Mouse (Mus musculus) lung, postnatal 0 days (tissue): ENCODE measurements around the gene Lamc3. TPM values are rescaled to one million over a fixed set of nuclear protein-coding genes. Genes with fewer than 3 reads are reported as not detected.
"Not testable (repeated sequence)": the region's sequence is repeated elsewhere in the genome, so short reads cannot be mapped to it uniquely, and the experiment has no call there.

ENCODE experiments used
- ATAC-seq: fragments of 200-750 bp; cut with Nextera tagmentation; 2 replicates; pipeline ENCODE4 v1.8.0; 2017; ENCODE audit warnings: moderate library complexity
- DNase-seq: peaks from one replicate; pipeline ENCODE4 v3.0.0-alpha.2; 2016; ENCODE audit warnings: low spot score
- H3K27ac ChIP-seq: fragments of 300-500 bp; sonication (generic); 2 replicates; pipeline ENCODE4 v1.5.1; 2014; ENCODE audit warnings: antibody characterized with exemption, mild to moderate bottlenecking, low read length, mixed read lengths
- H3K27me3 ChIP-seq: fragments of 300-500 bp; sonication (generic); replicated peaks from 2 replicates; pipeline ENCODE4 v1.6.1; 2014; ENCODE audit warnings: low read length, mixed read lengths; ENCODE audit not compliant: insufficient read depth
- H3K36me3 ChIP-seq: fragments of 300-500 bp; sonication (generic); 2 replicates; pipeline ENCODE4 v1.6.1; 2014; ENCODE audit warnings: low read length, mixed read lengths; ENCODE audit not compliant: insufficient read depth
- H3K4me1 ChIP-seq: fragments of 300-500 bp; sonication (generic); 2 replicates; pipeline ENCODE4 v1.6.1; 2014; ENCODE audit warnings: antibody characterized with exemption, low read depth, low read length, mixed read lengths; ENCODE audit not compliant: insufficient read depth
- H3K4me2 ChIP-seq: fragments of 300-500 bp; sonication (generic); replicated peaks from 2 replicates; pipeline ENCODE4 v1.6.1; 2014; ENCODE audit warnings: low read depth, mild to moderate bottlenecking, low read length, moderate library complexity, mixed read lengths
- H3K4me3 ChIP-seq: fragments of 300-500 bp; sonication (generic); 2 replicates; pipeline ENCODE4 v1.5.1; 2014; ENCODE audit warnings: low read depth, low read length
- H3K9ac ChIP-seq: fragments of 300-500 bp; sonication (generic); replicated peaks from 2 replicates; pipeline ENCODE4 v1.6.1; 2014; ENCODE audit warnings: low read depth, mild to moderate bottlenecking
- H3K9me3 ChIP-seq: fragments of 300-500 bp; sonication (generic); 2 replicates; pipeline ENCODE4 v1.6.1; 2016; ENCODE audit warnings: low read length, mixed read lengths
- CTCF ChIP-seq: IDR thresholded peaks from 2 replicates; pipeline ENCODE4 v1.5.1; 2016; ENCODE audit warnings: antibody characterized with exemption, mild to moderate bottlenecking
- EP300 ChIP-seq: IDR thresholded peaks from 2 replicates; pipeline ENCODE4 v1.6.1; 2016; ENCODE audit warnings: antibody characterized with exemption, mild to moderate bottlenecking, control low read depth
- WGBS: fragments of 180-500 bp; shearing (Covaris S2); extraction: QIAGEN DNeasy Blood & Tissue Kit; methylation state at CpG from one replicate; pipeline ENCODE4 v1.1.7; 2014; 5-methylcytosine and 5-hydroxymethylcytosine counted together
- polyA plus RNA-seq: library from polyadenylated mRNA; unstranded; fragments of >200 nt; fragmentation: Nextera tagmentation; extraction: Ambion mirVana; gene quantifications from 2 replicates; pipeline ENCODE4 v1.2.1, GENCODE M21; 2015

The Lamc3 gene
- polyA plus RNA-seq, 1 experiment from 2014 or later, result 2.9 TPM

DNA sequence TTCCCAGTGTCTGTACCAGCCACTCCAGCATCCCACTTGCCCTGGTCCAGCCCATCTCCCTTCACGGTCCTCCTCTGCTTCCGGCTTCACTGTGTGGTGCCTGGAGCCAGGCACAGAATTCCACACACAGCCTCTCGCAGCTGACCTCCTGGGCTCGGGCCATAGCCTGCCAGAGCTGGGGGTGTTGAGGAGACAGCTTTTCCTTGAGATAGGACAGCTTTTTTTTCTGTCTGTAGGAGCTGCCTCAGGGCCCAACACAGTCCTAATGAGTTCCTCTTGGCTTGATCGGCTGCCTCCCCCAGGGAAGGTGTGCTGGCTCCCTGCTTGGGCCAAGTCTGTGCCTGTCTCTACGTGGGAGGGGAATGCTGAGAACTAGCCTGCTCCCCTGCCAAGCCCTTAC, 17.0 kb downstream of the Lamc3 start:
- no peak overlapping the region for H3K4me3 ChIP-seq
- H3K9ac ChIP-seq, result no peak overlapping the region
- ATAC-seq (no peak; the same call in 1 of the 2 replicates), DNase-seq (no peak)
- no peak overlapping the region for H3K27ac ChIP-seq
- H3K4me2 ChIP-seq, result no peak overlapping the region
- no peak for TF ChIP-seq CTCF
- no peak for TF ChIP-seq EP300
- H3K36me3 ChIP-seq, result no peaks in the 10 kb centered on the region
- H3K27me3 ChIP-seq, result no peaks in the 10 kb centered on the region
- H3K4me1 ChIP-seq, result no peaks in the 10 kb centered on the region
- no peaks in the 10 kb centered on the region for H3K9me3 ChIP-seq
- 22% methylated on average over 6 of the region's 6 CpGs for WGBS

DNA sequence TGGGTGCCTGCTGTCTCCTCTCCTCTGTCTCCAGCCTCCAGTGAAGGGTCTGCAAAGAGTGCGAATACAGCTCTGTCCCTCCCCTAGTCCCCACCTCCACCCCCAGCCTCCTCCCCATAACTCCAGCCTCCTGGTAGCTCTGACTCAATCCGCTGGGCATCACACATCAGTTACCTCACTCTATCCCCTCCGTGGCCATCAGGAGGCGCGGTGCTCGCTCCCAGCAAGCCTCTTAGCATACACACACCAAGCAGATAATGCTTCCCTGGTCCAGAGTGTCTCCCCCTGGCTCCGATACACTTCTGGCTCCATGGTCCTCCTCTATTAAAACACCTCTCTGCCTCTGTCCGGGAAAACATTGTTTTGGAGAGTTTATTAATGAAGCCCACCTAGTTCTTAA, 17.5 kb downstream of the Lamc3 start:
- no peak overlapping the region for H3K27ac ChIP-seq
- TF ChIP-seq CTCF, result peak; percentile 51
- no peak for TF ChIP-seq EP300
- ATAC-seq (no peak), DNase-seq (peak; percentile 30)
- H3K9me3 ChIP-seq, result no peaks in the 10 kb centered on the region
- H3K4me1 ChIP-seq, result no peaks in the 10 kb centered on the region
- H3K27me3 ChIP-seq, result no peaks in the 10 kb centered on the region
- no peak overlapping the region for H3K4me3 ChIP-seq
- no peak overlapping the region for H3K4me2 ChIP-seq
- 24% methylated on average over 8 of the region's 8 CpGs for WGBS
- no peak overlapping the region for H3K9ac ChIP-seq
- no peaks in the 10 kb centered on the region for H3K36me3 ChIP-seq

DNA sequence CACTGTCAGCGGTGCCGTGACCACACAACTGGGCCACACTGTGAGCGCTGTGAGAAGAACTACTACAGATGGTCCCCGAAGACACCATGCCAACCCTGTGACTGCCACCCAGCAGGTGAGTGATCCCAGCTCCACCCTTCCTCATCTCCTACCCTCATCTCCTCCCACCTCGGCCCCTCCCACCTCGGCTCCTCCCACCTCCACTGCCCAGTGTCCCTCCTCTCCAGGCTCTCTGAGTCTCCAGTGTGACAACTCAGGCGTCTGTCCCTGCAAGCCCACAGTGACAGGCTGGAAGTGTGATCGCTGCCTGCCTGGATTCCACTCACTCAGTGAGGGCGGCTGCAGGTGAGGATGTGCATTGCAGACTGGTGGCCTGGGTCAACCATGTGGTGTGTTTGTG, 18.6 kb downstream of the Lamc3 start:
- Histone ChIP-seq H3K4me3 (no peak overlapping the region), H3K9ac (no peak overlapping the region), H3K27me3 (no peaks in the 10 kb centered on the region), H3K9me3 (no peaks in the 10 kb centered on the region), H3K27ac (no peak overlapping the region), H3K4me1 (no peaks in the 10 kb centered on the region), H3K36me3 (no peaks in the 10 kb centered on the region), H3K4me2 (no peak overlapping the region)
- no peak for DNase-seq
- WGBS, result 38% methylated on average over 9 of the region's 9 CpGs
- no peak; the same call in 1 of the 2 replicates for ATAC-seq
- TF ChIP-seq EP300 (no peak), CTCF (no peak)

DNA sequence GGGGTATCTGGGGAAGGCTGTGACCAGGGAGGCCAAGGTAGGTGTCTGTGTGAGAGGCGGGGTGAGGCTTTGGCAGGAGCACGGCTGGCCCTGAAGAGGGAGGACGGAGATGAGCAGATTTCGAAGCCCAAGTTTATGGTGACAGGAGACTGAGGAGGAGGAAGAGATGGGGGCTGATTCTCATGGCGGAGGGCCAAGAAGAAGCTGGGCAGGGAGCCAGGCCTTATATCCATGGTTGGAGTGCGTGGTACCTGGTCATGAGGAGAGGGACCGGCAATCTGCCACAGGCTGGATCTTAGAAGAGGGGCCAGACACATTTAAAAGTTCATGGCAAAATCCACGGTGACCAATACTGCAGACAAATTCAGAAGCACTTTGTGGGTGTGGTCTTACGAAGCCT, 19.3 kb downstream of the Lamc3 start:
- Histone ChIP-seq H3K36me3 (no peaks in the 10 kb centered on the region), H3K9me3 (no peaks in the 10 kb centered on the region), H3K4me3 (no peak overlapping the region), H3K27me3 (no peaks in the 10 kb centered on the region), H3K4me1 (no peaks in the 10 kb centered on the region), H3K4me2 (no peak overlapping the region), H3K9ac (no peak overlapping the region), H3K27ac (no peak overlapping the region)
- DNase-seq (no peak), ATAC-seq (no peak)
- 35% methylated on average over 9 of the region's 9 CpGs for WGBS
- TF ChIP-seq EP300, result no peak
- TF ChIP-seq CTCF, result no peak

DNA sequence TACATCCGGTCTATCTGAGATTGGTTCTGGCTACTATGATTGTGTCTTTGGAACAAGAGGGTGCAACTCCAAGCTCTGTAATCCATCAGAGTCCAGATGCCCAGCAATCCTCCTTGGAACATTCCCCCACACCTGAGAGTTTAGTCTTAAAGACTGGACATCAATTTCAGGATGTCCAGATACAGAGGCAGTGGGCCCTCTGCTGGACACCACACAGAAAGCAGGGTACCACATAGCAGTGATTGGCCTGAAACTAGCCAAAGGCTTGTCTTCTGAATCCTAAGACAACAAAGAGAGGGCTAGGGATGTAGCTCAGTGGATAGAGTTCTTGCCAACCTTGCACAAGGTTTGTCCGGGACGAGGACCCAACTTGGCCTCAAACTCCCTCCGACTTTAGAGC, 25.5 kb downstream of the Lamc3 start:
- WGBS, result 72% methylated on average over 4 of the region's 4 CpGs
- Histone ChIP-seq H3K36me3 (no peaks in the 10 kb centered on the region), H3K4me2 (no peak overlapping the region), H3K27me3 (no peaks in the 10 kb centered on the region), H3K9ac (no peak overlapping the region), H3K4me3 (no peak overlapping the region), H3K4me1 (no peaks in the 10 kb centered on the region), H3K27ac (no peak overlapping the region), H3K9me3 (no peaks in the 10 kb centered on the region)
- ATAC-seq, result no peak
- peak; percentile 71 for TF ChIP-seq CTCF
- no peak for TF ChIP-seq EP300
- no peak for DNase-seq

DNA sequence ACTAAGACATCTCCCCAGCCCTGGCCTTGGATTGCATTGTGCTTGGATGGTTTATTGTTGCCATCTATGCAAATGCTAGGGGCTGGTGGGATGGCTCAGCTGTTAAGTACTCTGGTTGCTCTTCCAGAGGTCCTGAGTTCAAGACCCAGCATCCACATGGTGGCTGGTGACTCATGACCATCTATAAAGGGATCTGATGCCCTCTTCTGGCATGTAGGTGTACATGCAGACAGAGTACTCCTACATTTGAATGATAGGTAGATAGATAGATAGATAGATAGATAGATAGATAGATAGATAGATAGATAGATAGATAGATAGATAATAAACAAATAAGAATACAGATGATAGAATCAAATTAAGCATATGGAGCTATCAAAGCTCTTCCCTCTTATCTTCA, 27.1 kb downstream of the Lamc3 start:
- not testable (repeated sequence) for H3K36me3 ChIP-seq, H3K4me3 ChIP-seq, H3K27me3 ChIP-seq, DNase-seq, H3K4me1 ChIP-seq, H3K9me3 ChIP-seq, ATAC-seq, H3K9ac ChIP-seq, H3K27ac ChIP-seq, H3K4me2 ChIP-seq
- peak; percentile 50 for TF ChIP-seq CTCF

DNA sequence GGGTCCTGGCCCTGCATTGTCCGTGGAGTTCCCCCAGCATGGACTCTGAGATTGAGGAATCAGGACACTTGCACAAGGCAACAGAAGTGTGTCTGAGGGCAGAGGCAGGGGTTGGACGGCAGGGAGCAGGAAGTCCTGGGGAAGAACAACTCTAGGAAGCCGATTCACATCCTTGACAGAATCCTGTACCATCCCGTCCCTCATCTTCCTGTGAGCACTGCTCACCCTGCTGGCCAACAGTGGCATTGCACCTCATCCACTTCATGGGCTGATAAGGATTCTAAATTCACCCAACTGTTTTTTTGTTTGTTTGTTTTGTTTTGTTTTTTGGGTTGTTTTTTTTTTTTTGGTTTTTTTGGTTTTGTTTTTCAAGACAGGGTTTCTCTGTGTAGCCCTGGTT, 28.0 kb downstream of the Lamc3 start:
- Histone ChIP-seq H3K4me1 (no peaks in the 10 kb centered on the region), H3K9ac (no peak overlapping the region)

More for the DNA sequence above, 28.0 kb downstream of the Lamc3 start:
- Histone ChIP-seq H3K27me3 (no peaks in the 10 kb centered on the region), H3K4me3 (no peak overlapping the region), H3K27ac (no peak overlapping the region), H3K4me2 (no peak overlapping the region), H3K9me3 (no peaks in the 10 kb centered on the region), H3K36me3 (no peaks in the 10 kb centered on the region)
- ATAC-seq (peak; percentile 23; the same call in 1 of the 2 replicates), DNase-seq (peak; percentile 79)
- 20% methylated on average over 4 of the region's 4 CpGs for WGBS
- TF ChIP-seq EP300 (no peak), CTCF (peak; percentile 95)
